Mouse (Mus musculus) midbrain, embryonic 13.5 days (tissue): ENCODE data around the gene Peli1. TPM values are rescaled to one million over a fixed set of nuclear protein-coding genes. Genes with fewer than 3 reads are reported as not detected.
A peak's percentile ranks its signal among the peaks of the same experiment; 100 is the strongest.

Source experiments
- ATAC-seq: fragments of 200-750 bp; cut with Nextera tagmentation; 2 replicates; pipeline ENCODE4 v1.8.0; 2017; ENCODE audit warnings: mild to moderate bottlenecking, moderate TSS enrichment, moderate library complexity
- H3K27ac ChIP-seq: fragments of 300-500 bp; sonication (generic); 2 replicates; pipeline ENCODE4 v1.5.1; 2015; ENCODE audit warnings: inconsistent platforms, mild to moderate bottlenecking, moderate library complexity
- H3K27me3 ChIP-seq: fragments of 300-500 bp; sonication (generic); 2 replicates; pipeline ENCODE4 v1.6.1; 2015; ENCODE audit warnings: mild to moderate bottlenecking, inconsistent platforms
- H3K36me3 ChIP-seq: fragments of 300-500 bp; sonication (generic); 2 replicates; pipeline ENCODE4 v1.6.1; 2015; ENCODE audit warnings: mild to moderate bottlenecking, inconsistent platforms
- H3K4me1 ChIP-seq: fragments of 300-500 bp; sonication (generic); replicated peaks from 2 replicates; pipeline ENCODE4 v1.6.1; 2015; ENCODE audit warnings: inconsistent platforms
- H3K4me2 ChIP-seq: fragments of 300-500 bp; sonication (generic); replicated peaks from 2 replicates; pipeline ENCODE4 v1.6.1; 2015; ENCODE audit warnings: moderate library complexity, mild to moderate bottlenecking, inconsistent platforms
- H3K4me3 ChIP-seq: fragments of 300-500 bp; sonication (generic); replicated peaks from 2 replicates; pipeline ENCODE4 v1.5.1; 2015; ENCODE audit warnings: mild to moderate bottlenecking, inconsistent platforms
- H3K9ac ChIP-seq: fragments of 300-500 bp; sonication (generic); replicated peaks from 2 replicates; pipeline ENCODE4 v1.6.1; 2015; ENCODE audit warnings: mild to moderate bottlenecking, inconsistent platforms
- H3K9me3 ChIP-seq: fragments of 300-500 bp; sonication (generic); 2 replicates; pipeline ENCODE4 v1.6.1; 2016; ENCODE audit warnings: mild to moderate bottlenecking, inconsistent platforms
- WGBS: fragments of 180-500 bp; shearing (Covaris S2); methylation state at CpG from one replicate; pipeline ENCODE4 v1.1.7; 2015; 5-methylcytosine and 5-hydroxymethylcytosine counted together
- polyA plus RNA-seq: library from polyadenylated mRNA; unstranded; fragments of >200 nt; fragmentation: Nextera tagmentation; extraction: Ambion mirVana; gene quantifications from 2 replicates; pipeline ENCODE4 v1.2.1, GENCODE M21; 2015

Gene Peli1
- polyA plus RNA-seq, 1 experiment from 2014 or later = 102 TPM

DNA sequence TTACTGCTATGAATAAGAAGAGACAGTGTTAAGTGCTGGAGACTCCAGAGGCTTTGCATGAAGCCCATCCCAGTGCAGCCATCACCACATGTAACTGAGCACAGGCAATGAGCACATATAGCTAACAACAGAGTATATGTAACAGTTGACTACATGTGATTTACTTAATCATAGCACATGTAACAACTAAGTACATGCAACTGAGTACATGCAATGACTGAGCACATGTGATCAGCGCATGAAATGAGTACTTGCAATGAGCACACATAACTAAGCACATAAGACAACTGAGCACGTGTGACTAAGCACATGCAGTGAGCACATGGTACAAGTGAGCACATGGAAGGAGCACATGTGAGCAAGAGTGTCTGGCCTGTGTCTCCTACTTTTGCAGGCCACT, 29.0 kb upstream of the Peli1 start:
- 89% methylated on average over 2 of the region's 2 CpGs for WGBS

DNA sequence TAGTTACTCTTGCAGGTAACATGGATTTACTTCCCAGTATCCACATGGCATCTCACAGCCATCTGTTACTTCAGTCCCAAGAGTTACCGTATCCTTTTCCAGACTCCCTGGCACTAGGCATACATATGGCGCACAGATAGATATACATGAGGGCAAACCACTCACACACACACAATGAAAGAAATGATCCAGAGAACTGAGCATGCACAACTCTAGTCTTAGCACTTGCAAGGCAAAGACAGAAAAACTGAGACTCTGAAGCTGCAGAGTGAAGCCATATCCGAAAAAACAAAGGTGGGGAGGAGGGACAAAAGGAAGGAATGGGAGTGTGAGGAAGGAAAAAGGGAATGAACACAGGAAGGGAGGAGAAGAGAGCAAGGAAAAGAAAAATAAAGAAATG, 27.8 kb upstream of the Peli1 start:
- Histone ChIP-seq H3K4me3 (no peak overlapping the region), H3K9me3 (no peaks in the 10 kb centered on the region), H3K36me3 (no peaks in the 10 kb centered on the region), H3K9ac (no peak overlapping the region), H3K27ac (no peak overlapping the region), H3K4me2 (no peak overlapping the region), H3K4me1 (peaks cover 7% of the 10 kb centered on the region), H3K27me3 (no peaks in the 10 kb centered on the region)
- ATAC-seq = no peak
- WGBS = 92% methylated on average over 3 of the region's 3 CpGs

More for the DNA sequence above, 29.0 kb upstream of the Peli1 start:
- Histone ChIP-seq H3K4me2 (no peak overlapping the region), H3K27ac (no peak overlapping the region), H3K9ac (no peak overlapping the region), H3K36me3 (no peaks in the 10 kb centered on the region), H3K9me3 (no peaks in the 10 kb centered on the region), H3K4me3 (no peak overlapping the region), H3K4me1 (peaks cover 7% of the 10 kb centered on the region), H3K27me3 (no peaks in the 10 kb centered on the region)
- ATAC-seq = no peak

DNA sequence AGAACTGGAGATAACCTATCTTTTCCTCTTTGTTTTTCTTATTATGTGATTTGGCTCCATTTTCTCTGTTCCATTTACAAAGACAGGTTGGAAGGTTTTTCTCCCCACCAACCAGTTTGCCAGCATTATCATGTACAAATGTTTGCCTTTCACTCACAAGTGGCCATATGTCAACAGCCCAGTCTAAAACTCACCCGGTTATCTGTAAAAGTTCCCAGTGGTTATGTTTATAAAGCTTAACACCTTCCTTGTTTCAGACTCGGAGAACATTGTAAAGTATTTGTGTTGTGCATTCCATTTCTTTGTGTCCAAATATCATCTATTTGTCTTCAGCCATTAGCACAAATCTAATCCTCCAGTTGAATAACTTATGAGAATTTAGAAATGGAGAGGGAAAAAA, 11.7 kb upstream of the Peli1 start:
- Histone ChIP-seq H3K4me3 (no peak overlapping the region), H3K4me1 (no peaks in the 10 kb centered on the region), H3K27me3 (no peaks in the 10 kb centered on the region), H3K9me3 (no peaks in the 10 kb centered on the region), H3K4me2 (no peak overlapping the region), H3K27ac (no peak overlapping the region), H3K9ac (no peak overlapping the region), H3K36me3 (no peaks in the 10 kb centered on the region)
- no peak for ATAC-seq
- 81% methylated on average over 2 of the region's 2 CpGs for WGBS

DNA sequence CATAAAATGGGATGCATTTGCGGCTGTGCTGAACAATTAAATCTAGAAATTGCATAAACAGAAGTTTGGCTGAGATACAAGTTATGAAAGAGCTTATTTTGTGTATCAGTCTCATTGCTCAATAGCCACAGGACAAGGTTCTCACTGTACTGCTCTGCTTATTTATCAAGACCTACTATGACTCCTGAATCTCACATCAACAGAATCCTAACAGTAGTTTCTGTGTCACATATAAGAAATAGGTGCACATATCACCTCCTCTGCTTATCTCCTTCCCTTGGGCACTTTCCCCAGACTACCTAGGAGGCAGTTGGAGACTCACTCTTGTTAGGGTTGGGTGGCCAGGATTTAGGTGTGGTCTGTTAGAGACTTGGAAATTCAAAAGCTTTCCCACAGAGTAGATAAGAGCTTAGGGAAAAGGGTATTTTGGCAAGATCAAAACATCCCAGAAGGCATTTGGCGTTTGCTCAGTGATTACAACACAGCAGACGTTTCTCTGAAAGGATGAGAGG, 11.2 kb upstream of the Peli1 start:
- no peak overlapping the region for H3K4me3 ChIP-seq
- no peaks in the 10 kb centered on the region for H3K36me3 ChIP-seq
- no peaks in the 10 kb centered on the region for H3K4me1 ChIP-seq
- H3K9ac ChIP-seq = no peak overlapping the region
- no peak overlapping the region for H3K27ac ChIP-seq
- ATAC-seq = no peak
- 54% methylated on average over 3 of the region's 3 CpGs for WGBS
- H3K27me3 ChIP-seq = no peaks in the 10 kb centered on the region
- H3K9me3 ChIP-seq = no peaks in the 10 kb centered on the region
- no peak overlapping the region for H3K4me2 ChIP-seq

DNA sequence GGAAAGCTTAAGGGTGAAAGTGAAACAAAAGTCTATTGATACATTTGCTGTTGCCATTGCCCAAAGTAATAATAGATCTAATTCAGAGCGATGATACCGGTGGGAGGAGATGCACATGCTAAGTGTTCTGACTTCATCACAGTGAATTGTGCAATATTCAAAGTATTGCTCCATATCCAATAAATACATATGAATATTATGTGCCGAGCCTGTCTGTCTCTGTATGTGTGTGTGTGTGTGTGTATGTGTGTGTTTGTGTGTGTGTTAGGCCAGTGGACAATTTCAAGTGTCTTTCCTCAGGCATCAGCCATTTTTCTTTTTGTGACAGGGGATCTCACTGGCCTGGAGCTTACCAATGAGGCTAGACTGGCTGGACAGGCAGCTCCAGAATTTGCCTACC, 9.9 kb upstream of the Peli1 start:
- H3K4me1 ChIP-seq = no peaks in the 10 kb centered on the region
- no peak overlapping the region for H3K9ac ChIP-seq
- 96% methylated on average over 3 of the region's 3 CpGs for WGBS
- no peaks in the 10 kb centered on the region for H3K36me3 ChIP-seq
- no peaks in the 10 kb centered on the region for H3K27me3 ChIP-seq
- no peak overlapping the region for H3K4me3 ChIP-seq
- no peak overlapping the region for H3K4me2 ChIP-seq
- no peak overlapping the region for H3K27ac ChIP-seq
- H3K9me3 ChIP-seq = no peaks in the 10 kb centered on the region
- ATAC-seq = no peak

DNA sequence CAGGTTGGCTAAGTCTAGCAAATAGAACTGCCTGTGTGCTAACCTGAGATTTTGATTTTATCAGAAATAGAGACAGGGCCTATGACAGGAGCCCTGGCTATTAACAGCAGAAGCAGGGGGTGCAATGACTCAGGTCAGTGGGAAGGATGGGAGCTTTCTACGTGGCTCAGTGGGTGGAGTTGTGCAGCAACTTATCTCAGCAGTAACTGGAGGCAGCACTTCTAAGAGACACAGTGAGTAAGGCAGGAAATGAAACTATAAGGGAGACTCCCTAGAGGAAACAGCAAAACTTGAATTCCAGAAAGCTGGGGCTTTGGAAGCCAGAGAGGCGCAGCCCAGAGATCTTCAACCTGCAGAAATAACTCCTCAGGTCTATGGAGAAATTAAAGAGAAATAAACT, 8.4 kb upstream of the Peli1 start:
- Histone ChIP-seq H3K4me1 (no peaks in the 10 kb centered on the region), H3K4me3 (no peak overlapping the region), H3K4me2 (no peak overlapping the region), H3K9ac (no peak overlapping the region), H3K27me3 (no peaks in the 10 kb centered on the region), H3K27ac (no peak overlapping the region), H3K36me3 (no peaks in the 10 kb centered on the region), H3K9me3 (no peaks in the 10 kb centered on the region)
- 56% methylated on average over 2 of the region's 2 CpGs for WGBS
- ATAC-seq = no peak

DNA sequence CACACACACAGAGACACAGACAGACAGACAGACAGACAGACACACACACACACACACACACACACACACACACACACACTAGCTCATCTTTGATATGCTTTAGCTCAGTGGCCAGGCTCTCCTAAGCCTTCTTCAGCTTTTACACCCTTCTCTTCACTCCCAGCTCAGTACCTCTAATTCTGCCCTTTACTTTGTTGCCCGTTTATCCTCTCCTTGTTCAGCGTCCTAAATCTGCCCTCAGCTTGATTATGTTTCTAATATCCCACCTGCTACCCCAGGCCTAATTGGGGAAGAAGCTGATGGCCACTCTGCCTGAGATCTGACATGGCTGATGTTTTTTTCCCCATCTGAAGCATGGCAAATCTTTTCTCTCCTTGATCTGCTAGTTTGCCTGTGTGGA, 2.7 kb upstream of the Peli1 start:
- 35% methylated on average over 2 of the region's 2 CpGs for WGBS
- Histone ChIP-seq H3K27ac (no peak overlapping the region), H3K4me1 (peaks cover 7% of the 10 kb centered on the region), H3K9ac (no peak overlapping the region), H3K4me2 (no peak overlapping the region), H3K9me3 (no peaks in the 10 kb centered on the region), H3K36me3 (no peaks in the 10 kb centered on the region), H3K4me3 (no peak overlapping the region), H3K27me3 (no peaks in the 10 kb centered on the region)
- no peak for ATAC-seq

DNA sequence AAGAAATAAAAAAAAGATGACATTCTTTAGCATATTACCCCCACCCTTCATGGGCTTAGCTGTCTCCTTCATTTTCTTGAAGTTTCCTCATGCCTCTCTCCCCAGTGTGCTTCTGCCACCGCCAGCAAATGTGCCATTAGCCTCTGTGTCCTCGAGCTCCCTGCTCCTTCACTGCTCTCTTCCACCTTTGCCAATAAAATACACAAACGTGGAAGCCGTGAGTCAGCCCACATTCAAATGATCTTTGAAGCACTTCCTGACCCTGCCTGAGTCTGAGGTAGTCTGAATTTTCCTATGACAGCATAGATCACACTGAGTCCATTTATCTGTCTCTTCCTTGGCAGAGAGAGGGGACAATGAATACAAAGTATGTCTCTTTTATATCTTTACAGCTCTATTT, 1.5 kb upstream of the Peli1 start:
- Histone ChIP-seq H3K4me2 (no peak overlapping the region), H3K9ac (no peak overlapping the region), H3K27me3 (no peaks in the 10 kb centered on the region), H3K4me1 (peaks cover 19% of the 10 kb centered on the region), H3K9me3 (no peaks in the 10 kb centered on the region), H3K4me3 (no peak overlapping the region), H3K27ac (no peak overlapping the region), H3K36me3 (no peaks in the 10 kb centered on the region)
- no peak for ATAC-seq
- 73% methylated on average over 4 of the region's 4 CpGs for WGBS

DNA sequence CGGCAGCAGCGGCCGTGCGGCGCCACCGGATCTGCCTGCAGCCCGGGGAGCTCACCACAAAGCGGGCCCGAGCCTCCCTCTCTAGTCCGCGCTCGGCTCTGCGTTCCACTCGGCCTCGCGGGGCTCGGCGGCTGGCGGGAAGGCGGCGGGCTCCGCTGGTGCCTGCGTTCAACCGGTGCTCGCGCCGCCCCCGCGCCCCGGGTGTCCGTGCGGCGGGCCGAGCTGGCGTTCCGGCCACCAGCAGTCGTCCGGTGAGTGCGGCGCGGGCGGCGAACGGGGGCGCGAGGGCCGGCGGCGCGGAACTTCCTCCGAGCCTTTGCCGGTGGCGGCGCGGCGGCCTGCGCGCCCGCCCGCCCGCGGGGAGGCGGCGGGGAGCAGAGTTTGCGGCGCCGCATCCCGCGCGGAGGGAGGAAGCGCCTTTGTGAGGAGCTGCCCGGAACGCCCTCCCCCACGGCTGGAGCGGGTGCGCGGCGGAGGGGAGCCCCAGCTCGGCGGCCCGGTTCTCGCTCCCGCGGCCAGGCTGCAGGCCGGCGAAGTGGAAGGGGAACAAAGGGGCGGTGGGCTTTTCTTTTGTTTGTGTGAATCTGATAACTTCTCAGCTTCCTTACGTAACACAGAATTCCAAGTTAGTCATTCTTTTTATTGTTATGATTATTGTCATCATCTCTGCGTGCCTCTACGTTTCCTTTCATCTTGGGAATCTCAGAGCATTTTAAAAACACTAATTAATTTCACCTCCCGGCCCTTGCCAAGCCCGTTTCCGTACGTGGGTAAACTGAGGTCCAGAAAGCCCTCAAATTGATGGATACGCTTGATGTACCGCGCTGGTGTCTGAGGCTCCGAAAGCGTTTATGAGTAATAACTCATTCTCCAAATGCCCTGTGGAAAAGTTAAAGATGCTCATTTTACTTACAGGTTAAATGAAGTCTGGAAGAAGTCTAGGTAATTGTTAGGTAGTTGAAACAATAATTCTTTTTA, 626 bp downstream of the Peli1 start:
- WGBS = under 1% methylated on average over 89 of the region's 99 CpGs
- peak overlapping the region; percentile 72 for H3K4me2 ChIP-seq
- H3K36me3 ChIP-seq = 0 out of 2 replicates have a peak, but pooled peaks cover under 1% of the 10 kb centered on the region
- no peaks in the 10 kb centered on the region for H3K27me3 ChIP-seq
- peaks cover 2% of the 10 kb centered on the region; the same call in 1 of the 2 replicates for H3K9me3 ChIP-seq
- peaks cover 21% of the 10 kb centered on the region for H3K4me1 ChIP-seq
- peak overlapping the region; percentile 90 for H3K4me3 ChIP-seq
- peak overlapping the region; percentile 100 for H3K27ac ChIP-seq
- peak; percentile 88 for ATAC-seq
- H3K9ac ChIP-seq = peak overlapping the region; percentile 99

DNA sequence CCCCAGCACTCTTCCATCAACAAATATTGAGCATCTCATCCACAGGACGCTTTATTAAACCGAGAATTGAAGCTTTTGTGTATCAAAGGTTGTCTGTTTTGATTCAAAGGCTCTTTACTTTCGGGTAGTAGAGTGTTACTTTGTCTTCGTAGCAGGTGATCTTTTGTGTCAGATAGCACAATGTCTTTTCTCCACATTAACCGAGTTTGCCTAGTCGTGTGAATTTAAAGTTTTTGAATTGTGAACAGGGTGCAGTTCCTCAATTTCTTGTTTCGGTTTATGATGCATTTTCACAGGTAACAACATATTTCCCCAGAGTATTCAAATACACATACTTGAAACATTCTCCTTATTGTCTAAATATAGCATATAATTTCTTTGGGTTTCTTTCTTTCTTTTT, 1.5 kb downstream of the Peli1 start:
- Histone ChIP-seq H3K27ac (no peak overlapping the region), H3K4me3 (peak overlapping the region; percentile 90), H3K9ac (peak overlapping the region; percentile 99), H3K9me3 (peaks cover 2% of the 10 kb centered on the region; the same call in 1 of the 2 replicates), H3K4me2 (peak overlapping the region; percentile 72), H3K27me3 (no peaks in the 10 kb centered on the region), H3K4me1 (peaks cover 21% of the 10 kb centered on the region), H3K36me3 (0 out of 2 replicates have a peak, but pooled peaks cover 2% of the 10 kb centered on the region)
- no peak for ATAC-seq
- 5% methylated on average over 7 of the region's 7 CpGs for WGBS

DNA sequence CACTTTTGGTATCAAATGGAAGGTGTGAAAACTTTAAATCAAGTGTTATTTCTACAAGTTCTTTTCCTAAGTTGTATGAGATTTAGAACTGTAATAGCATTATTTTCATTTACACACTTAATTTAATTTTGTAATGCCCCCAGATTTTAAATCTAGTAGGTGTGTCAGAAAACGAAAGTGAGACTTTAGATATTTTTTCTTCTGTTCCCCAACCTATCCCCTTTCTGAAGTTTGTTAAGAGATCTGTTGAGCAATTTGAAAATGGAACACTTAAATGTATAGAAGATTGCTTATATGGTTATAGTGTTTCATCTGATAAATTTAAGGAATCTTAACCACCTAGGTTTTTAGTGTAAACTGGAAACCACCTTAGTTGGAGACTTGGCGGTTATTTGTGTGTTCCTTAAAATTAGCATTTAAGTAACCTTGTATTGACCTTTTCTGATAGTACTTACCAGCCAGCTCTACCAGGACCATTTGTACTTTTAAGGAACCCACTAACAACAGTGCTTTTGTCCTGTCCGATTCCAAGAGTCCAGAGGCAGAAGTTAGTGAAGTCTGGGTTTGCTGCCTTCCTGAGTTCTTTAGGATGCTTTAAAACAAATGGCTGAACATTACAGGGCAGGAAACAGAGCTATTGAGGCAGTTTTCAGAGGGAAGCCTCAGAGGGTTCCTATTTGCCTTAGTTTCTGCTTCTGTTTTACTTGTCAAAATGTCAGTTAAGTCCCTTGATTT, 2.2 kb downstream of the Peli1 start:
- Histone ChIP-seq H3K9me3 (peaks cover 2% of the 10 kb centered on the region; the same call in 1 of the 2 replicates), H3K4me1 (peaks cover 21% of the 10 kb centered on the region), H3K27me3 (no peaks in the 10 kb centered on the region), H3K4me2 (peak overlapping the region; percentile 53), H3K4me3 (peak overlapping the region; percentile 31), H3K27ac (no peak overlapping the region), H3K9ac (peak overlapping the region; percentile 42), H3K36me3 (0 out of 2 replicates have a peak, but pooled peaks cover 2% of the 10 kb centered on the region)
- ATAC-seq = no peak
- 38% methylated on average over 3 of the region's 3 CpGs for WGBS

DNA sequence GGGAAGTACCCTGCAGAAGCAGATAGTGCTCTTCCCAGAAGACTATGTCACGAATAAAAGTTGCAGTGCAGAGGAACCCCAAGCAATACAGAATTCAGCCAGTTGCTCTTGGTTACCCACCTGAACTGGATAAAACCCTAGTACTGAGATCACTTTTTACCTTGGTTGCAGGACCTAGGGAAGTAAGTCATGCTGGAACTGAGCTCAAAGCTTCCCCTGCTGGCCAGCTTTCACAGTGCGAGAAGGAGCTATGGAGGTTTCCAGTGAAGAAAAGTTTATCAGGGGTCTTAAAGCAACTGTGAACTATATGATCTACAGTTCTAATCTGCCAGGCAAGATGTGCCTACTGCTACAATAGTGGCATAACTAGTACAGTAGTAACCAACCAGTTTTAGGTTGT, 5.5 kb downstream of the Peli1 start:
- peaks cover 19% of the 10 kb centered on the region for H3K4me1 ChIP-seq
- 0 out of 2 replicates have a peak, but pooled peaks cover 2% of the 10 kb centered on the region for H3K36me3 ChIP-seq
- WGBS = 96% methylated on average over 2 of the region's 2 CpGs
- no peak overlapping the region for H3K4me3 ChIP-seq
- H3K27me3 ChIP-seq = no peaks in the 10 kb centered on the region
- H3K27ac ChIP-seq = no peak overlapping the region
- H3K9me3 ChIP-seq = peaks cover 2% of the 10 kb centered on the region; the same call in 1 of the 2 replicates
- no peak overlapping the region for H3K4me2 ChIP-seq
- no peak overlapping the region for H3K9ac ChIP-seq
- no peak for ATAC-seq
